Mouse (Mus musculus) E14TG2a.4 (cell line): ENCODE measurements around the gene Apol10b.
"Not testable (repeated sequence)": the region's sequence is repeated elsewhere in the genome, so short reads cannot be mapped to it uniquely, and the experiment has no call there.

Experiments used
- H3K27me3 ChIP-seq: 2 replicates; pipeline ENCODE4 v1.6.1; 2014; ENCODE audit warnings: low read length, control low read depth; ENCODE audit not compliant: insufficient read depth
- H3K36me3 ChIP-seq: 2 replicates; pipeline ENCODE4 v1.6.1; 2014; ENCODE audit warnings: low read length, control low read depth; ENCODE audit not compliant: insufficient read depth
- H3K4me1 ChIP-seq: replicated peaks from 2 replicates; pipeline ENCODE4 v1.6.1; 2014; ENCODE audit warnings: low read depth, low read length, control low read depth
- H3K4me3 ChIP-seq: replicated peaks from 2 replicates; pipeline ENCODE4 v1.5.1; 2014; ENCODE audit warnings: mild to moderate bottlenecking, low read length
- H3K9me3 ChIP-seq: 2 replicates; pipeline ENCODE4 v1.6.1; 2014; ENCODE audit warnings: low read length, control low read depth
- CTCF ChIP-seq: conservative IDR thresholded peaks from 2 replicates; pipeline ENCODE4 v1.5.1; 2014; ENCODE audit warnings: low read length
- NANOG ChIP-seq: IDR thresholded peaks from 2 replicates; pipeline ENCODE4 v1.6.1; 2014; ENCODE audit warnings: borderline replicate concordance, low read length, mixed read lengths
- POU5F1 ChIP-seq: IDR thresholded peaks from 2 replicates; pipeline ENCODE4 v1.6.1; 2014; ENCODE audit warnings: low read length, borderline replicate concordance

Apol10b gene

DNA sequence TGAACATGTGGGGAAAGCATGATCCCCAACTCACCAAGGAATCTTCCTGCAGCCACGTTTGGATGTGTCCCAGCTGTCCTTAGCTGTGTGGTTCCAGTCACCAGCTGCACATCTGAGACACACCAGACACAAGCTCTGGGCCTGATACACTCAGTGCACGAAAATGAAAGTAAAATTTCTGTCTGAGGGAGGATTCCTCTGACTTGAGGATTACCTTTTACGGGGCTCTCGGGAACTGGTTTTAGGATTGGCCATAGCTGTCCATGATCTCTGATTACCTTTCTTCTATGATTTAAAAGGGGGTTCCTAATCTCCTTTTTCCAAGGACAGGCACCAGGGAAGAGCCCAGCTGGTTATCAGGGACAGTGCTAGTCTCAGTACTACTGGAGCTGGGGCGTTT, at the start of gene Apol10b:
Gene Apol10b, minus strand, starts transcription at position 165 of the 400 bp plus-strand sequence.
- Histone ChIP-seq H3K36me3 (no peaks in the 10 kb centered on the region), H3K4me1 (peaks cover 1% of the 10 kb centered on the region; the same call in 1 of the 2 replicates), H3K9me3 (no peaks in the 10 kb centered on the region), H3K27me3 (no peaks in the 10 kb centered on the region; the same call in 1 of the 2 replicates), H3K4me3 (no peak within 1 kb of the TSS)
- TF ChIP-seq NANOG (no peak), POU5F1 (no peak), CTCF (no peak)

DNA sequence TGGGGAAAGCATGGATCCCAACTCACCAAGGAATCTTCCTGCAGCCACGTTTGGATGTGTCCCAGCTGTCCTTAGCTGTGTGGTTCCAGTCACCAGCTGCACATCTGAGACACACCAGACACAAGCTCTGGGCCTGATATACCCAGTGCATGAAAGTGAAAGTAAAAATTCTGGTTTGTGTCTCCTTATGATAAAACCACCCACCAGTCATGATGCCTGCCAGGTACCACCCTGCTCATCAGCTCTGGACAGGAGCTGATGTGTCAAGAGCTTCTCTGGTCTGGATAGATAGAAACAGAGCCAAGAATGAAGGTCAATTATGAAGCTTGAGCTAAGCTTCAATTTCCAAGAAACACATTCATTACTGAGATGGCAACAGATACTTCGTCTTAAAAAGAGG, 47.3 kb upstream of the Apol10b start, which contains the start of gene Apol11b:
Gene Apol11b, minus strand, starts transcription at position 111 of the 400 bp plus-strand sequence.
- H3K27me3 ChIP-seq, H3K4me1 ChIP-seq, H3K9me3 ChIP-seq, H3K4me3 ChIP-seq, H3K36me3 ChIP-seq: not testable (repeated sequence)

DNA sequence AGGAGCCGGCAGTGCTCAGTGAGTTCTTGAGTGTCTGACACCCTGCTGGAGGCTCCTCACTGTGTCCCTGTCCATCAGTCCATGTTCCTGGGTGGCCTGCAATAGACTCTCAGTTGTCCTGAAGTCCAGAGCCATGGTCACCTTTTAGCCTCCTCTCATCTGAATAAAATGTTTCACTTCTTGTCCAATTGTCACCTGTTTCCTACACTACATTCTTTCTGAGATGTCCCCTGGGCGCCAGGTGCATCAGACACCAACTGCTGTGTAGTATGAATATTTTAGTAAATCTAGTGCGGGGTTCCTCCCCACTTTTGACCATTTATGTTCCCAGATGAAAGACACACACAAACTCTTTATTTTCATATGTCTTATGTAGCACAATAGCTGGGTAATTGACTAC, 33.9 kb upstream of the Apol10b start:
- not testable (repeated sequence) for H3K9me3 ChIP-seq, H3K27me3 ChIP-seq, H3K36me3 ChIP-seq, H3K4me3 ChIP-seq, H3K4me1 ChIP-seq

DNA sequence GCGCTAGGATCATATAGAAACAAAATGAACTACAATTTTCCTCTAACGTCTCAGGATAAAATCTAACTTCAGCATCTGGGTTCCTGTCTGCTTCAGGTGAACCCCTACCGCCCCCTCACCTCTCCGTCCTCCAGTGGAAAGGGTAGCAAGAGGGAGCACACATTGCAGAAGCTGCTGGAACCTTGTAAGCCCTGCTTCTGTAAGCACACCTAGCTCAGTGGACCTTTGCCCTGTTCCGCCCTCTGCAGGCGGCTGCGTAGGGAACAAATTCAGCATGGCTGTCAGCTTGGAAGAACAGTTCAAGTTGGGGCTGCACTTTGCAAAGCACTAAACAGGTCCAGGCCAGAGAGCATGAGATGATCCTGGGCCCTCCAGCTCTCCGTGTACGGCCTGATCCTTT, 32.7 kb upstream of the Apol10b start:
- H3K9me3 ChIP-seq, H3K36me3 ChIP-seq, H3K4me3 ChIP-seq, H3K4me1 ChIP-seq, H3K27me3 ChIP-seq: not testable (repeated sequence)

DNA sequence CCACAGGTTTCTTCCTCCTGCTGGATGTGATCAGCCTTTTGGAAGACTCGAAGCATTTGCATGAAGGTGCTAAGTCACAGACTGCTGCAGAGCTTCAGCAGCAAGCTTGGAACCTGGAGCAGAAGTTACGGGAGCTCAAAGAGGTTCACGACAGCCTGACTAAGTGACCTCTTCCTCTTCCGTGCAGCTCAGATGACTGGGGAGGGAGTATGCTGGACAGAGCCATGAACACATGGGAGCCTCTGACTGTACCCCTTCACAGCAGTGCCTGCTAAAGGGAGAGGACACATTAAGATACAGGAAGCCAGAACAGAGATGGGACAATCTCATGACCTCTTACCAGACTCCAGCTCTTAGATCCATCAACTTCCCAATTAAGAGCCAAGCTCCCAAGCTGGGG, 30.5 kb upstream of the Apol10b start:
- not testable (repeated sequence) for H3K4me1 ChIP-seq, H3K4me3 ChIP-seq, H3K9me3 ChIP-seq, H3K36me3 ChIP-seq, H3K27me3 ChIP-seq

DNA sequence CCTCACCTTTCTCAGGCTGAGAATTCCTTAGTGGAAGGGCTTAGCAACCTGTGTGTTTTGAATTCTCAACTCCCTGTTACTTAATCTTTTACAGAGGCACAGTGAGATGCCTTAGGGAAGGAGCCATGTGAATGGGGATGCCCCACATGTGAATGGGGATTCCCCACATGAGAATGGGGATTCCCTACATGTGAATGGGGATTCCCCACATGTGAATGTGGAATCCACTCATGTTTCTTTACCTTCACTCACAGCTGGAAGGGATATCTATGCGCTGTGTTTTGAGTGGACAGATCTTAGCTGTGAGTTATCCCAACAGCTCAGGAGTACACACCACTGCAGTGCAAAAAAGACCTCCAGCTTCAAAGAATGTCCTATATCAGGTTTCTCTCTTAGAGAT, 28.8 kb upstream of the Apol10b start:
- no peaks in the 10 kb centered on the region for H3K4me1 ChIP-seq
- H3K36me3 ChIP-seq, result no peaks in the 10 kb centered on the region
- H3K9me3 ChIP-seq, result no peaks in the 10 kb centered on the region
- TF ChIP-seq POU5F1 (no peak), CTCF (no peak), NANOG (no peak)
- H3K27me3 ChIP-seq, result no peaks in the 10 kb centered on the region
- no peak overlapping the region for H3K4me3 ChIP-seq

DNA sequence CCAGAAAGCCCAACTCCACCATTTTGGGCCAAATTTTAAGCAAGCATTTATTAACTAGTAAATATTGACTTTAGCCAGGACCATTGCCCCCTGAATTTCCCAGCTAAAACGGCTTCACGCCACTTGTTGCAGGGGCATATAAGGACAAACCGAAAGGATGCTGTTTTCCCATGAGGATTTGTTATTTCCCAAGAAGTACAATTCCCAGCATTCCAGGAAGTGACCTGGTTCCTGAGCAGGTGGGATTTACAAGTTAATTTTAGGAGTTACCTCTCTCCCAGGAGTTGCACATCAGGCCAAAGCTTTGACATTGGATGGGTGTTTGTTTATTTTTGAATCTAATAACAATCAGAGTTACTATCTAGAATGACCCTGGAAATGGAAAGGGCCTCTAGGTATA, 10.1 kb upstream of the Apol10b start:
- H3K36me3 ChIP-seq, result no peaks in the 10 kb centered on the region
- TF ChIP-seq POU5F1 (no peak), CTCF (no peak), NANOG (no peak)
- H3K9me3 ChIP-seq, result no peaks in the 10 kb centered on the region
- no peak overlapping the region for H3K4me3 ChIP-seq
- no peaks in the 10 kb centered on the region for H3K27me3 ChIP-seq
- no peaks in the 10 kb centered on the region for H3K4me1 ChIP-seq

DNA sequence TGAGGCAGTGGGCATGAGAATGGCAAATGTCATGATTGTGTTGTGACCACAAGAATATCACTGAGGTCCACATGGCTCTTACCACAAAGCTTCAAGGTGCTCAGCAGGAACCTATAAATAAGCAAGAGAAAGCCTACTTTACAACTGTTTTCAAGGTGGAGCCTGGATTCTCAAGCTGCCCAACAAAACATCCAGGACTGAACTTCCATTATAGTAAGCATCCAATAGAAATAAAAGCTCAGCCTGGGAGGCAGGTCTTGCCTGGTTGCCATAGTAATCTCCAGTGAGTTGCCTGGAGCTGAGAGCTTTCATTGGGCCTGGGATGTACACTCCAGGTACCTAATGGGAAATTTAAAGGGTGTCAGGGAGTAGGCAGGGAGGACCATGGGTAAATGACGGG, 3.0 kb upstream of the Apol10b start, which contains the start of gene Gm36245:
Gene Gm36245, plus strand, starts transcription at position 301 of the 400 bp plus-strand sequence.
- H3K4me1 ChIP-seq, result no peaks in the 10 kb centered on the region
- no peaks in the 10 kb centered on the region for H3K36me3 ChIP-seq
- no peak within 1 kb of the TSS for H3K4me3 ChIP-seq
- TF ChIP-seq CTCF (no peak), POU5F1 (no peak), NANOG (no peak)
- H3K27me3 ChIP-seq, result no peaks in the 10 kb centered on the region
- H3K9me3 ChIP-seq, result no peaks in the 10 kb centered on the region

DNA sequence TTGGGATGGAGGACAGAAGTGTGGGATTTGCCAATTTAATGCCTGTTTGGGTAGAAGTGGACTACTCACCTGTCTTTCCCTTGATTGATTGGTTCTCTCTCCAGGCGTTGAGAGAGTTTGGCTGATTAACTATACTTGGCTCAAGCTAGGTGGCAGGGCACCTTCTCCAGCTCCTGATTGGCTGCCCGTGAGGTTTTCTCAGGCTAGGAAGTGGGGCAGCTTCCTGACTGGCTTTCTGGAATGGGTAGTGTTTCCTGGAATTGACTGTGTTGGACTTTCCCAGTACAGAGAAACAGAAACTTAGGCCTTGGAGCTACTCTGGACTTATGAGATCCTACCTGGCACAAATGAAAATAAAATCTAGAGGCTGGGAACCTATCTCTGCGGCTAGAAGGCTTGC, 2.5 kb upstream of the Apol10b start:
- TF ChIP-seq NANOG (no peak), CTCF (no peak), POU5F1 (no peak)
- no peaks in the 10 kb centered on the region for H3K36me3 ChIP-seq
- H3K4me3 ChIP-seq, result no peak overlapping the region
- no peaks in the 10 kb centered on the region for H3K4me1 ChIP-seq
- H3K9me3 ChIP-seq, result no peaks in the 10 kb centered on the region
- no peaks in the 10 kb centered on the region; the same call in 1 of the 2 replicates for H3K27me3 ChIP-seq

DNA sequence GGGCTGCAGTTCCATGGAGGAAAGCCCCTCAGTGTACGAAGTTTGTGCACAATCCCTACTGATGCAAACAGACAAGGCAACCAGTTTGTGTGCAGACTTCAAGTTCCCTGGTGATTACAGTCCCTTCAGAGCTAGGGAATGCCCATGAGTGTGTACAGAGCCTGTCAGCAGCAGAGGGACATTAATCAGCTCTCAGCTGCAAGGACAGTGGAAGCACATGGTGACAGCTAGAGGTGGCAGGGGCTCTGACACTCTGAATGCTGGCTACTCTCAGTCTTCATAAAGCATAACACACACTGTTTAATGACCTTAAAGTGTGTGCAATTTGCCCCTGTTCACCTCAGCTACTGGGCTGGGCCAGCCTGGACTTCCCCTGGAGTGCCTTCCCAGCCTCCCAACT, 2.4 kb downstream of the Apol10b start:
- no peak for TF ChIP-seq POU5F1
- no peak for TF ChIP-seq CTCF
- no peak for TF ChIP-seq NANOG
- H3K27me3 ChIP-seq, result no peaks in the 10 kb centered on the region; the same call in 1 of the 2 replicates
- no peaks in the 10 kb centered on the region for H3K36me3 ChIP-seq
- H3K4me1 ChIP-seq, result peaks cover 3% of the 10 kb centered on the region; the same call in 1 of the 2 replicates
- H3K4me3 ChIP-seq, result no peak overlapping the region
- no peaks in the 10 kb centered on the region for H3K9me3 ChIP-seq
